Mouse (Mus musculus) gastrocnemius, postnatal 25 days (tissue): Measurements from ENCODE around the gene Olfr1555-ps1. TPM values are rescaled to one million over a fixed set of nuclear protein-coding genes. Genes with fewer than 3 reads are reported as not detected.
"Not testable (repeated sequence)": the region's sequence is repeated elsewhere in the genome, so short reads cannot be mapped to it uniquely, and the experiment has no call there.

Source experiments
- DNase-seq: peaks from one replicate; pipeline ENCODE4 v3.0.0; 2022
- long read RNA-seq, 2 experiments: library from polyadenylated mRNA; stranded (forward); transcript quantifications; one replicate each; pipeline ENCODE4 v2.0.0; 2021
- total RNA-seq, 2 experiments: library from RNA; stranded (reverse); gene quantifications; 1 replicate in 1 of 2; 2 replicates in 1 of 2; pipeline ENCODE4 v1.2.3; 2021

Olfr1555-ps1 gene
- not detected for total RNA-seq
- long read RNA-seq, experiment 1: 0 reads
- long read RNA-seq, experiment 2: 0 reads

GRCm38 (mm10) chr19:12170062-12170599 lies at the start of gene Olfr1555-ps1:
Olfr1555-ps1 (minus strand) TSS chr19:12170112.
- DNase-seq: not testable (repeated sequence)

DNA sequence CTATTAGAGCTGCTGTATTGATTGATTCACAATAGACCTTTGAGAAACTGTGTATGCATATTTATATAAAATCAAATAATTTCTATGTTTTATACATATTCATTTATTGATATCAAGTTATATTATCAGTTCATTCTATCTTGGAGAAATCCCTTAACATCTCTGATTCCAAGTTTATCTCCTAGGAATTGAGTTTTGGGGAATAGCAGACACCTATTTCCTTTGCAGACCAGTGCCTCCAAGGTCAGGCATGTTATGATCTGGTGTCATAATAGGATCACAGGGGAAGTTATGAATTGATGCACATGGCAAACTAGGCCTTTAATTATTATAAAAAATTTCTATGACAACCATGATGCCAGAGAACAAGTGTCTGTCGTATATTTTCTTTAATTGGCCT lies 30.4 kb upstream of the Olfr1555-ps1 start, which contains the start of gene Olfr1431:
TSS of gene Olfr1431 (plus strand) at position 301 of the 400 bp plus-strand sequence.
- DNase-seq: no peak

DNA sequence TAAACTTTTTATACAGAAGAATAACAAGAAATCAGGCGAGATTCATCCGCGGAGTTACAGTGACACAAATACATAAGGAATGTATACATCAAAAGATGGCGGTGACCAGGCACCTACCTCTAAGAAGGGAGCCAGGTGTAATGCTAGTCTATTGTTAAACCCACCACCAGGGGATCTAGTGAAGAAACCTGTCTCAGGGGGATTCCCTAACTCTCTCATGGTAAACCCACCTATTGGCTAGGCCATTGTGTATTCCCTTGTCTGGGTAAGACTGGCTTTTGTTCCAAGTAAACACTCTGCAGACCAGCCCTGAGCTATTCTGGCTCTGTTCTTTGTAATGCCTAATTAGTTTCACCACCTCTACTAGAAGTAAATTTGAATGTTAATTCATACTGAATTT lies 29.2 kb upstream of the Olfr1555-ps1 start:
- not testable (repeated sequence) for DNase-seq

DNA sequence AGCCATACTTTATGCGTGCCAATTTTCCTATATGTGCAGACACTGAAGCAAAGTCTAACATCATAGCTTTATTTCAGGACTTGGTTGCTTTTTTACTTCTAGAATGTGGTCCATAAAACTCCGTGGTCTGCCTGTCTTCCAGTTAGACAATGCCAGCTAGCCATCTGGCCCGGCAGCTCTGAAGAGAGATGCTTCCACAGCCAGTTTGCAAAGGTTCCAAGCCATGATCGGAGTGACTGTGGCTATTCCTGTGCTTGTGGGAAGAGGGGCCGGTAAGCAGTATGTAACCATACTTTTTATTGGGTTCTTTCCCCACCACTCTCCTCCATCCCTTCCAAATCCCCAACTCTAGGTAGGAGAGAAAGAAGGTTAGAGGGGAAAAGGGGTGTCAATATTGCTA lies 5.5 kb upstream of the Olfr1555-ps1 start:
- peak; percentile 12 for DNase-seq

- no peak for DNase-seq
These were observed 24.5 kb downstream of the Olfr1555-ps1 start for GRCm38 (mm10) chr19:12145452-12145851.

GRCm38 (mm10) chr19:12143356-12143755 lies 26.6 kb downstream of the Olfr1555-ps1 start:
- peak; percentile 24 for DNase-seq

DNA sequence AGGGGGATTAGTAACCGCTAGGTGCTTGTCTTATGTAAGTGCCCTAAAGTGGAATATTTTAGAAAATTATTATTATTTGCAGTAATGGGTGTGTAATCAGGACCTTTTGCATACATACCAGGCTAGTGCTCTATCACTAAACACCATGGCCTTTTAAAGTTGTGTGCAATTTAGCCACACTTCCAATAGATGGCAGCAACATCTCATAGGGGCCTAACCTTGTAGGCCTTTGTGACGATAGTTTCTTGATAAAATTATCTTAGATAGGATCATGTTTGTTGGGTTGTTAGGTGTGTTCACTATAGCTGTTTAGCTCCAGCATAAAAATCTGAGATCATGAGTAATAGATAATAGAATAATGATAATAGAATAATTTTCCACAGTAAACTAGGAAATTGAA lies 35.6 kb downstream of the Olfr1555-ps1 start:
- DNase-seq: no peak

DNA sequence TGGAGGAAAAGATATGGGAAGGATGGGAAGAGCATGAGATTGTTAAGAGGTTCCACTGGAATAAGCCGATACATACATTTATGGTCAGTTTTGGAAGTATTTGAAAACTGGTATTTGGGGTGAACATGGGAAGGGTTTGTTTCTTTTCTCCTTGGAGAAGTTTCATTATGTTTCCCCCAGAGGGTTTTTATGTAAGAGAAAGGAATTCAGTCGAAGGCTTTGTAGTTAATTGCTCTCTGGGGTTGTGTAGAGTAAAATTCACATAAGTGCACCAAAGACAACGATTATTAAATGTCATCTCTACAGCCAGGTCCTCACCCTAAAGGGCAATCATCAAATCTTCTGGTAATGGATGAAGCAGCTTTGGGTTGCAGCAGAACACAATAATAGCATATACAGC lies 46.8 kb downstream of the Olfr1555-ps1 start, which contains the start of gene Olfr76:
TSS of gene Olfr76 (minus strand) at position 101 of the 400 bp plus-strand sequence.
- DNase-seq: no peak

- no peak for DNase-seq
These were observed 53.4 kb downstream of the Olfr1555-ps1 start for GRCm38 (mm10) chr19:12116464-12116863.

DNA sequence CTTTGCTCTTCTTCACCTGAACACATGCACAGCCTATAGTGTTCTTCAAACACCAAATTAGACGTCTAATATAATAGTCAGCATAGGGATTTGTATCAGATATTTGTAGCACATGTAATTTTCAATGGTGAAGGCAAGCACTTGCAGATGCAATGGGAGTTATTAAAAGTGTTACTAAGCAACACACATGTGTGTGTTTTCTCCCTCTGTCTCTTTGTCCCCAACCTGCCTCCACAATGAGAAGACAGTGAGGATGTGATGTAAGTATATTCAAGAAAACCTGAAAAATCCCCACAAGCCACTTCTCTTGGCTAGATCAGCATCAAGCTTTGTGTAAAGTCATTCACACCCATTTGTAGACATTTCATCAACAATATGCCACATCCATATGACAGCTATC lies 54.1 kb downstream of the Olfr1555-ps1 start, which contains the start of gene Olfr1428:
TSS of gene Olfr1428 (minus strand) at position 101 of the 400 bp plus-strand sequence.
- no peak for DNase-seq

Other genes starting within 250 kb of the Olfr1555-ps1 start
- 10 to 100 TPM; 56.9 to 63.4 TPM for gene Osbp, start 204.2 kb downstream of the Olfr1555-ps1 start, total RNA-seq
- gene Olfr1423, start 128.8 kb downstream of the Olfr1555-ps1 start, total RNA-seq: not detected
- not detected for gene Olfr1424, start 107.4 kb downstream of the Olfr1555-ps1 start, total RNA-seq
- gene Olfr1425, start 92.4 kb downstream of the Olfr1555-ps1 start, total RNA-seq: not detected
- gene Olfr1426, start 78.1 kb downstream of the Olfr1555-ps1 start, total RNA-seq: not detected
- gene Olfr1427, start 66.8 kb downstream of the Olfr1555-ps1 start, total RNA-seq: not detected
- not detected for gene Olfr1428, start 54.2 kb downstream of the Olfr1555-ps1 start, total RNA-seq
- not detected for gene Olfr76, start 46.9 kb downstream of the Olfr1555-ps1 start, total RNA-seq
- gene Olfr1431, start 30.5 kb upstream of the Olfr1555-ps1 start, total RNA-seq: not detected
- gene Olfr1432, start 62.5 kb upstream of the Olfr1555-ps1 start, total RNA-seq: not detected
- not detected for gene Olfr262, start 71.5 kb upstream of the Olfr1555-ps1 start, total RNA-seq
- not detected for gene Olfr235, start 90.9 kb upstream of the Olfr1555-ps1 start, total RNA-seq
- not detected for gene Olfr1434, start 109.7 kb upstream of the Olfr1555-ps1 start, total RNA-seq
- not detected for gene Olfr1436, start 129.0 kb upstream of the Olfr1555-ps1 start, total RNA-seq
- gene Olfr1437, start 155.0 kb upstream of the Olfr1555-ps1 start, total RNA-seq: not detected
- gene Olfr1438-ps1, start 165.8 kb upstream of the Olfr1555-ps1 start, total RNA-seq: not detected
- gene Olfr1440, start 217.2 kb upstream of the Olfr1555-ps1 start, total RNA-seq: not detected
- gene Olfr1441, start 247.3 kb upstream of the Olfr1555-ps1 start, total RNA-seq: not detected